Mouse (Mus musculus): ENCODE results near the gene Cks2. TPM values are rescaled to one million over a fixed set of nuclear protein-coding genes. Genes with fewer than 3 reads are reported as not detected.

Cks2 gene
- 587 and 614 TPM in 2 replicates for polyA plus RNA-seq (2014; fragmentation: Nextera tagmentation; extraction: Ambion mirVana)

DNA sequence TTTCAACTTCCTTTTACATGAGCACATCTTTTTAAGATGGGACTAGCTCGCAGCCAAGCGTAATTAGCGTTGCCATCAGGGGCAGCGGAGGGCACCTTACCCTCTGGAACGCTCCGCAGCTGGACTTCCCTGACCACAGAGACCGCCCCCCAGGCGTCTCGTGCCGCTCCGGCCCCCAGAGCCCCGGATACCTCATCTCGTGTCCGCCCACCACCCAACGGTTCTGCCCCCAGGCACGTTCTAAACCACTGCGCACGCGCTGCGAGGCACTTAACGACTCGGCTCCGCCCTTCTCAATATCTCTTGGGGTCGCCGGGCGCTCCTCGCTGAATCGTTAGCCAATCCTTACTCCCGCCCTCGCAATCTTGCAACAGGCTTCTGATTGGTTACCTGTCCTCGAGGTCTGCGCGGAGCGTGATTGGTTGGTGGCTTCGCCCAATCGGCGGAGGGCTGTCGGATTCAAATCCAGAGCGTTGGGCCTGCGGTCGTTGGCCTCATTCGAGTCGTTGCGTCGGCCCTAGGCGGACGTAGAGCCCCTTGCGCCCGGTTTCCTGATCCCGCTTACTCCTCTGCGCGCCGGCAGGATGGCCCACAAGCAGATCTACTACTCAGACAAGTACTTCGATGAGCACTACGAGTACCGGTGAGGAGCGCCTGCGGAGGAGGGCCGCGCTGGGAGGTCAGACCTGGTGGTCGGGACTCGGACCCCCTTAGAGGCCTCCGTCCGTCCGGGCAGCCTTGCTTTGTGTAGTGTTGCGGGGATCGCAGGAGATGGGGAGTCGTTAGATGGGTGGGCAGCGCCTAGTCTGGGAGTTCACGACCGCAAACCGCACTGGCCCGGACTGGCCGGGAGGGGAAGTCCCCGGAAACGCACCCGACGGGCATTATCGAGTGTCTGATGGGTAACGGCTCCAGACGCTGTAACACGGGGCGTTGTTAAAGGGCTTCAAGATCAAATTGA is at the start of gene Cks2:
Gene Cks2 (plus strand): TSS at position 404 of the 961 bp plus-strand sequence.
- peaks cover 14% of the 10 kb centered on the region for H3K4me1 ChIP-seq (replicated peaks; ENCODE audit: control insufficient read depth, insufficient read depth, low read length)
- DNase-seq (ENCODE audit: low spot score) = peak; percentile 95
- peak within 1 kb of the TSS; percentile 73 for H3K4me2 ChIP-seq
- peak within 1 kb of the TSS; percentile 68 for H3K4me3 ChIP-seq (ENCODE audit: low read depth, low read length)
- under 1% methylated on average over 83 of the region's 83 CpGs for WGBS
- peak within 1 kb of the TSS; percentile 83 for H3K9ac ChIP-seq (ENCODE audit: low read depth, low read length)
- H3K36me3 ChIP-seq (ENCODE audit: control insufficient read depth, insufficient read depth, low read length) = no peaks in the 10 kb centered on the region; the same call in 1 of the 2 replicates
- peak; percentile 93 for ATAC-seq (replicated peaks; ENCODE audit: low FRiP score)
- H3K9me3 ChIP-seq (ENCODE audit: control insufficient read depth, low read length) = no peaks in the 10 kb centered on the region
- no peaks in the 10 kb centered on the region for H3K27me3 ChIP-seq (replicated peaks; ENCODE audit: control insufficient read depth, insufficient read depth, low read length)
- peak within 1 kb of the TSS; percentile 77 for H3K27ac ChIP-seq (ENCODE audit: low read depth, low read length)

DNA sequence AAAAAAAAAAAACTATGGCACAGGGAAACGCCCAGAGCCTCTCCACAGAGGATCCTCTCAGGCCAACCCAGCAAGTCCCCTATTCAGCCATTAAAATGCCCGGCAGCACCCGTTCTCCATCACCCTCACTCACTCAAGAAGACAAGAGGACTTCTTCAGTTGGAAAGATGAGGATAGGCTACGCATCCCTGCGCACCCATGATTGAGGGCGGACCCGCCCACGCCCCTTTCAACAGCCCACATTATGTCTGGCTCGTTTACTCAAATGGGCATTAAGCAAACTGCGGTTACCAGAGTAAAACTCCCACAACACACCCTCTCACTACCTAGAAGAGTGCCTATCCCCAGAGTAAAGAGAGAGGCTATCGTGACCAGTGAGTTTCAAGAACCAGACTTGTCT is 49.6 kb upstream of the Cks2 start:
- peaks cover 20% of the 10 kb centered on the region for H3K27me3 ChIP-seq (replicated peaks; ENCODE audit: control insufficient read depth, insufficient read depth, low read length)
- H3K9me3 ChIP-seq (ENCODE audit: control insufficient read depth, low read length) = no peaks in the 10 kb centered on the region
- no peak overlapping the region for H3K4me3 ChIP-seq (ENCODE audit: low read depth, low read length)
- no peak overlapping the region for H3K9ac ChIP-seq (ENCODE audit: low read depth, low read length)
- no peak for ATAC-seq (replicated peaks; ENCODE audit: low FRiP score)
- H3K27ac ChIP-seq (ENCODE audit: low read depth, low read length) = no peak overlapping the region
- H3K4me1 ChIP-seq (replicated peaks; ENCODE audit: control insufficient read depth, insufficient read depth, low read length) = no peaks in the 10 kb centered on the region
- no peak overlapping the region; the same call in 1 of the 2 replicates for H3K4me2 ChIP-seq
- no peaks in the 10 kb centered on the region for H3K36me3 ChIP-seq (ENCODE audit: control insufficient read depth, insufficient read depth, low read length)
- WGBS = 45% methylated on average over 11 of the region's 11 CpGs
- no peak for DNase-seq (ENCODE audit: low spot score)

DNA sequence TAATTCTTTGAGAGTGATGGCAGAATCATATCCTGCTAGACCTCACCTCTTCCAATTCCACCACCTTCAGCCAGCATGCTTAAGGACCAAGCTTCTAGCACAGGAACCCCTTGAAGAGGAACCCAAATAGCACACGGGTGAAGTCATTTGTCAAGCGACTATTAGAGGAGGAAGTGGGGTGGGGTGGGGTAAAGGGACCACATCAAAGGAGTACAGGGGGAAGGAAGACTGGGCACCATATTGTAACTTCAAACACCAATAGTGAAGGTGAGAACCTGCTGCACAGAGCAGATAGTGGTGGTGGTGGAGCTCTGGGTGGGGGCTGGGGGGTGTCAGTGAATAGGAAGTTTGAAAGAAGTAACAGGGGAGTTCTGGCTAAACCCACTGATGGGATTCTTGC is 47.0 kb upstream of the Cks2 start:
- Histone ChIP-seq H3K36me3 (ENCODE audit: control insufficient read depth, insufficient read depth, low read length) (no peaks in the 10 kb centered on the region), H3K27ac (ENCODE audit: low read depth, low read length) (no peak overlapping the region), H3K4me2 (no peak overlapping the region), H3K9me3 (ENCODE audit: control insufficient read depth, low read length) (no peaks in the 10 kb centered on the region), H3K9ac (ENCODE audit: low read depth, low read length) (no peak overlapping the region), H3K27me3 (replicated peaks; ENCODE audit: control insufficient read depth, insufficient read depth, low read length) (peaks cover 20% of the 10 kb centered on the region), H3K4me1 (replicated peaks; ENCODE audit: control insufficient read depth, insufficient read depth, low read length) (no peaks in the 10 kb centered on the region), H3K4me3 (ENCODE audit: low read depth, low read length) (no peak overlapping the region)
- DNase-seq (ENCODE audit: low spot score) = no peak
- 27% methylated on average over 2 of the region's 2 CpGs for WGBS
- ATAC-seq (replicated peaks; ENCODE audit: low FRiP score) = no peak

DNA sequence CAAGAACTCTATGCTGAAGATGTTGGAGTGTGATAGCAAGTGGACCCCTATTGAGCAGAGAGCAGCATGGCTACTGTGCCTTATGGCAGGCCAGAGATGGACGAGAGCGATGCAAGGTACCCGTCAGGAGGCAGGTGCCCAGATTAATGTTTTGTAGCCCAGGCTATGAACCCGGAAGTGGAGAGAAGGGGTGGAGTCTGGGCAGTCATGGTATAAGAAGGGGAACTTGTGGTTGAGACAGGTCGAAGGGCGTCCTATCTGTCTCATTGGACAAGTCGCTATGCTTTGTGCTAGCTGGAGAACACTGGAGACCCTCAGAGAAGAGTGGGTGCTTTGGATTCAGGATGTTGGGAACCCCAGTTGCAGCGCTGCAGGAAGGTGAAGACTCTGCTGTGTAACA is 44.9 kb upstream of the Cks2 start:
- no peak for ATAC-seq (replicated peaks; ENCODE audit: low FRiP score)
- no peaks in the 10 kb centered on the region for H3K36me3 ChIP-seq (ENCODE audit: control insufficient read depth, insufficient read depth, low read length)
- no peak for DNase-seq (ENCODE audit: low spot score)
- no peak overlapping the region for H3K27ac ChIP-seq (ENCODE audit: low read depth, low read length)
- H3K9me3 ChIP-seq (ENCODE audit: control insufficient read depth, low read length) = no peaks in the 10 kb centered on the region
- H3K4me2 ChIP-seq = no peak overlapping the region
- peaks cover 7% of the 10 kb centered on the region for H3K27me3 ChIP-seq (replicated peaks; ENCODE audit: control insufficient read depth, insufficient read depth, low read length)
- H3K9ac ChIP-seq (ENCODE audit: low read depth, low read length) = no peak overlapping the region
- no peak overlapping the region for H3K4me3 ChIP-seq (ENCODE audit: low read depth, low read length)
- WGBS = 60% methylated on average over 8 of the region's 8 CpGs
- no peaks in the 10 kb centered on the region for H3K4me1 ChIP-seq (replicated peaks; ENCODE audit: control insufficient read depth, insufficient read depth, low read length)

- no peak overlapping the region for H3K9ac ChIP-seq (ENCODE audit: low read depth, low read length)
- H3K27me3 ChIP-seq (replicated peaks; ENCODE audit: control insufficient read depth, insufficient read depth, low read length) = no peaks in the 10 kb centered on the region
- no peak overlapping the region for H3K27ac ChIP-seq (ENCODE audit: low read depth, low read length)
- 77% methylated on average over 8 of the region's 8 CpGs for WGBS
- no peak overlapping the region for H3K4me3 ChIP-seq (ENCODE audit: low read depth, low read length)
- DNase-seq (ENCODE audit: low spot score) (no peak), ATAC-seq (replicated peaks; ENCODE audit: low FRiP score) (no peak)
- H3K36me3 ChIP-seq (ENCODE audit: control insufficient read depth, insufficient read depth, low read length) = no peaks in the 10 kb centered on the region
- H3K4me2 ChIP-seq = no peak overlapping the region
- H3K4me1 ChIP-seq (replicated peaks; ENCODE audit: control insufficient read depth, insufficient read depth, low read length) = no peaks in the 10 kb centered on the region
- no peaks in the 10 kb centered on the region for H3K9me3 ChIP-seq (ENCODE audit: control insufficient read depth, low read length)
Observed at GRCm38 (mm10) chr13:51602764-51603163, 42.3 kb upstream of the Cks2 start.

DNA sequence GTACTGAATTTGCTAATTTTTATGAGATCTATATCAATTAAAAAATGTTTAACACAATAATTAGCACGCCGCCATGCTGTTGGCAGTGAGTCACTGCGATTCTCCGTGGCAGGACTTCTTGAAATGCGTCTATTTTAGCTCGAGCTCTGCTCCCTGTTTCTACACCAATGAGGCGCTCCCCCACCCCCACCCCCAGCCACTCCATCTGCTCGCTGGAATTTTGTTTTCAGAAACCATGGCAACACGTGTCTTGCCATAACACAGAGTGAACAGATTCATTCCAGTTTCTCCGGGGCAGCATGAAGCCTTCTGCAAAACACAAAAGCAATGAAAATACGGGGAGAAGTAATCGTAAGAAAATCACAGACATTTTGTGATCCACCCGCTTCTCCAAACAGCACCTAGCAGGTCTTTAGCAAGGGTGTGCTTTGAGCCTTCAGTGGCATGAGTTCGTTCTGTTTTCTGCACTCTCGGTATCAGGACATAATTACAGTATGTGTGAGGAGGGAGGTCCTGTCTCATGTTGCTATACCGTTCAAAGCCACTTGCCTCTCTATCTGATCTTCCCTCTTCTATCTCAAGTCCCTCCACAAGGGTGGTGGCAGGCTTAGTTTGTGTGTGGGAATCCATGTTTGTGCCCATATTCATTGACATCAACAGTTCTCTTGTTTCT is 41.7 kb upstream of the Cks2 start:
- 43% methylated on average over 16 of the region's 16 CpGs for WGBS
- no peaks in the 10 kb centered on the region for H3K27me3 ChIP-seq (replicated peaks; ENCODE audit: control insufficient read depth, insufficient read depth, low read length)
- no peak for DNase-seq (ENCODE audit: low spot score)

DNA sequence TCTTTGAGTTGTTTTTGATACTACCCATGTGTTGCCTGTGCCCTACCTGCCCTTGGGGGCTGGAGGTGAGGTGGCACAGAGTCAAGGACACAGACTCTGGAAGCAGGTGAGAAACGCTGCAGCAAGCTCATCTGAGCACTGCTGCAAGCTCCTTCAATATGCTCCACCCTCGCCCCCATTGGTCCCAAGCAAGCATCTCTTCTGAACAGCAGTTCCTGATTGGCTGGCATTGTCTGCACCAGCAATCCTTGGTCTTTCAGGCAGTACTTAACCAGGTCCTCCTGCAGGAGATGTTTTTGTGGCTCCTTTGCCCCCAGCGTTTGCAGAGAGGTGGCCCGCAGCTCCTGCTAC is 41.2 kb upstream of the Cks2 start:
- H3K9ac ChIP-seq (ENCODE audit: low read depth, low read length) = no peak overlapping the region
- H3K27ac ChIP-seq (ENCODE audit: low read depth, low read length) = no peak overlapping the region
- ATAC-seq (replicated peaks; ENCODE audit: low FRiP score) (no peak), DNase-seq (ENCODE audit: low spot score) (no peak)
- WGBS = 40% methylated on average over 4 of the region's 4 CpGs
- H3K9me3 ChIP-seq (ENCODE audit: control insufficient read depth, low read length) = no peaks in the 10 kb centered on the region
- H3K36me3 ChIP-seq (ENCODE audit: control insufficient read depth, insufficient read depth, low read length) = no peaks in the 10 kb centered on the region
- no peaks in the 10 kb centered on the region for H3K4me1 ChIP-seq (replicated peaks; ENCODE audit: control insufficient read depth, insufficient read depth, low read length)
- no peak overlapping the region for H3K4me2 ChIP-seq
- H3K4me3 ChIP-seq (ENCODE audit: low read depth, low read length) = no peak overlapping the region
- H3K27me3 ChIP-seq (replicated peaks; ENCODE audit: control insufficient read depth, insufficient read depth, low read length) = no peaks in the 10 kb centered on the region

More for the DNA sequence above, 41.7 kb upstream of the Cks2 start:
- Histone ChIP-seq H3K36me3 (ENCODE audit: control insufficient read depth, insufficient read depth, low read length) (no peaks in the 10 kb centered on the region), H3K4me2 (peak overlapping the region; percentile 7; the same call in 1 of the 2 replicates), H3K4me3 (ENCODE audit: low read depth, low read length) (no peak overlapping the region), H3K9me3 (ENCODE audit: control insufficient read depth, low read length) (no peaks in the 10 kb centered on the region), H3K4me1 (replicated peaks; ENCODE audit: control insufficient read depth, insufficient read depth, low read length) (no peaks in the 10 kb centered on the region), H3K9ac (ENCODE audit: low read depth, low read length) (no peak overlapping the region), H3K27ac (ENCODE audit: low read depth, low read length) (no peak overlapping the region)
- no peak for ATAC-seq (replicated peaks; ENCODE audit: low FRiP score)

DNA sequence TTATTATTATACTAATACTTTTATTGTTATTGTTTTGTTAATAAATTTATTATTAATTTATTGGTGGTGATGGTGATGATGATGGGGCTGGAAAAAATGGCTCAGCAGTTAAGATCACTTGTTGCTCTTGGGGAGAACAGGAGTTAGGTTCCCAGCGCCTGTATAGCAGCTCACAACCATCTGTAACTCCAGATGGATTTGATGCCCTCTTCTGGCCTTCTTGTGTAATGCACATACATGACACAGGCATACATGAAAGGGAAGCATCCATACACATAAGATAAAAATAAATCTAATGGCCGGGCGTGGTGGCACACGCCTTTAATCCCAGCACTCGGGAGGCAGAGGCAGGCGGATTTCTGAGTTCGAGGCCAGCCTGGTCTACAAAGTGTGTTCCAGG is 35.8 kb upstream of the Cks2 start:
- Histone ChIP-seq H3K4me2 (no peak overlapping the region), H3K27me3 (replicated peaks; ENCODE audit: control insufficient read depth, insufficient read depth, low read length) (peaks cover 7% of the 10 kb centered on the region), H3K27ac (ENCODE audit: low read depth, low read length) (no peak overlapping the region), H3K9ac (ENCODE audit: low read depth, low read length) (no peak overlapping the region), H3K36me3 (ENCODE audit: control insufficient read depth, insufficient read depth, low read length) (no peaks in the 10 kb centered on the region), H3K4me3 (ENCODE audit: low read depth, low read length) (no peak overlapping the region), H3K4me1 (replicated peaks; ENCODE audit: control insufficient read depth, insufficient read depth, low read length) (no peaks in the 10 kb centered on the region), H3K9me3 (ENCODE audit: control insufficient read depth, low read length) (no peaks in the 10 kb centered on the region)
- DNase-seq (ENCODE audit: low spot score) = no peak
- no peak for ATAC-seq (replicated peaks; ENCODE audit: low FRiP score)
- WGBS = 88% methylated on average over 7 of the region's 7 CpGs
